Mouse (Mus musculus) bone marrow macrophage, adult 2 months (primary cell): ENCODE measurements around the gene Ppia.

ENCODE experiments used
- CTCF ChIP-seq: IDR thresholded peaks from 2 replicates; pipeline ENCODE4 v1.5.1; 2012; ENCODE audit warnings: low read depth, mild to moderate bottlenecking, low read length, moderate library complexity
- POLR2A ChIP-seq: IDR thresholded peaks from 2 replicates; pipeline ENCODE4 v1.6.1; 2012; ENCODE audit warnings: mild to moderate bottlenecking, low read depth, low read length, borderline replicate concordance

GRCm38 (mm10) chr11:6395565-6395964, 19.7 kb upstream of the Ppia start:
- TF ChIP-seq CTCF (no peak), POLR2A (no peak)
